Mouse (Mus musculus) embryonic facial prominence, embryonic 12.5 days (tissue): ENCODE measurements around the gene Gabbr2. TPM values are rescaled to one million over a fixed set of nuclear protein-coding genes. Genes with fewer than 3 reads are reported as not detected.

ENCODE experiments used
- ATAC-seq: fragments of 200-750 bp; cut with Nextera tagmentation; 2 replicates; pipeline ENCODE4 v1.8.0; 2017; ENCODE audit not compliant: insufficient number of reproducible peaks, insufficient read depth, low FRiP score, low TSS enrichment
- H3K27ac ChIP-seq: fragments of 300-500 bp; sonication (generic); 2 replicates; pipeline ENCODE4 v1.5.1; 2016; ENCODE audit warnings: mild to moderate bottlenecking
- H3K27me3 ChIP-seq: fragments of 300-500 bp; sonication (generic); 2 replicates; pipeline ENCODE4 v1.6.1; 2016; ENCODE audit warnings: mild to moderate bottlenecking, moderate library complexity
- H3K36me3 ChIP-seq: fragments of 300-500 bp; sonication (generic); 2 replicates; pipeline ENCODE4 v1.6.1; 2016; ENCODE audit warnings: mild to moderate bottlenecking
- H3K4me1 ChIP-seq: fragments of 300-500 bp; sonication (generic); 2 replicates; pipeline ENCODE4 v1.6.1; 2016
- H3K4me2 ChIP-seq: fragments of 300-500 bp; sonication (generic); replicated peaks from 2 replicates; pipeline ENCODE4 v1.6.1; 2016; ENCODE audit warnings: mild to moderate bottlenecking, moderate library complexity
- H3K4me3 ChIP-seq: fragments of 300-500 bp; sonication (generic); 2 replicates; pipeline ENCODE4 v1.5.1; 2016; ENCODE audit warnings: mild to moderate bottlenecking
- H3K9ac ChIP-seq: fragments of 300-500 bp; sonication (generic); 2 replicates; pipeline ENCODE4 v1.6.1; 2016; ENCODE audit warnings: mild to moderate bottlenecking, moderate library complexity
- H3K9me3 ChIP-seq: fragments of 300-500 bp; sonication (generic); 2 replicates; pipeline ENCODE4 v1.6.1; 2016; ENCODE audit warnings: mild to moderate bottlenecking, moderate library complexity
- WGBS: fragments of 180-500 bp; shearing (Covaris S2); methylation state at CpG from one replicate; pipeline ENCODE4 v1.1.7; 2016; 5-methylcytosine and 5-hydroxymethylcytosine counted together
- polyA plus RNA-seq: library from polyadenylated mRNA; unstranded; fragments of >200 nt; fragmentation: Nextera tagmentation; extraction: Ambion mirVana; gene quantifications from 2 replicates; pipeline ENCODE4 v1.2.1, GENCODE M21; 2016

The Gabbr2 gene
- polyA plus RNA-seq, 1 experiment from 2014 or later, result 0.35 TPM

DNA sequence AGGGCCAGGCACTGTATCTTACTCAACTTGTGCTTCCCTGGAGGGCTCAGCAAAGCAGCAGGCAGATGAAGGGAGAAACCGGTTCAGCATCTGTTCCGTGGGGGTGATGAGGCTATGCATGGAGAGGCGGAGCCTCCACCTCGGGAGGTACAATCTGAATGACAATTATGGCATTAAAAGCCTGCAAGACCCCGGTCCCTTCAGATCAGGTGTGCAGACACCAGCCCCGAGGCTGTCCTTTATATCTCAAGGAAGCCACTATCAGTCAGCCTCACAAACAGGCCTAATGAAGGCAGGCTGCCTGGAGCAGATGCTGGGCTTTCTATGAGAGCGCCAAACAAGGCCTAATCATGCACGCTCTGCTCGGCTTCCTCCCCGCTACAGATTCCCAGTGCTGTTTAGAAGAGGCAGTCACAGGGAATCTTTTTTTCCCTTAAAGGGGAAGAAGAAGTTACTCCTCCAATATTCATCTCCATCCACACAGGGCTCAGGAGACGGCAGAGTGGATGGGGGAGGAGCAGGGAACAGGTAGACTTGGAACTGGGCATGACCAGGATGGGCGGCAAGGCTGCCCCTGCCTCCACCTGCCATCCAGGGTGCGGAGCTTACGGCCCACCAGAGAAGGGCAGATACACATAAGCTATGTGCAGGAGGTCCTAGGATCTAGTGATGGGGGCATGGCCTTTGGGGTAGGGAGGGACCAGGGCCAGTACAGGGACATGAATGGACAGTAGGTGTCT lies 244.5 kb downstream of the Gabbr2 start:
- Histone ChIP-seq H3K9ac (no peak overlapping the region), H3K9me3 (no peaks in the 10 kb centered on the region), H3K4me1 (no peaks in the 10 kb centered on the region), H3K36me3 (no peaks in the 10 kb centered on the region), H3K27me3 (no peaks in the 10 kb centered on the region), H3K4me2 (no peak overlapping the region), H3K27ac (no peak overlapping the region), H3K4me3 (no peak overlapping the region)
- no peak for ATAC-seq
- WGBS, result 34% methylated on average over 14 of the region's 14 CpGs

DNA sequence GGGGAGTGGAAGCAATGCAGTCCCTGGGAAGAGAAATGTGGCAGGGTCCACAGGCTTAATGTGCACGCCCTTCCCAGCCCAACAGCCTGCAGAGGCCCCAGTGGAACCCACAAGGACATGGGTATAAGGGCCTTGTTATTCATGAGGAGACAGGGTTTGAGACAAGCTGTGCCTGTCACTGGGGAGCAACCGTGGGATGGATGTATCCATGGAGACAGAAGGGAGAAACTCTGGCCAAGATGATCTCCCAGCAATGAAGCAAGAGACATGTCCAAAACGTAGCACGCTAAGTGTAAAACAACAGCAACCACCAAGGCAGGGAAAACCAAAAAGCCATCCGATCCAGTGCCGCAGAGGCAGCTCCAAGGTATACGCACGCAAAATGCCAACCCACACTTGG lies 246.1 kb downstream of the Gabbr2 start:
- Histone ChIP-seq H3K4me3 (no peak overlapping the region), H3K36me3 (no peaks in the 10 kb centered on the region), H3K4me2 (no peak overlapping the region), H3K4me1 (no peaks in the 10 kb centered on the region), H3K9ac (no peak overlapping the region), H3K9me3 (no peaks in the 10 kb centered on the region), H3K27ac (no peak overlapping the region), H3K27me3 (no peaks in the 10 kb centered on the region)
- 92% methylated on average over 8 of the region's 8 CpGs for WGBS
- ATAC-seq, result no peak

DNA sequence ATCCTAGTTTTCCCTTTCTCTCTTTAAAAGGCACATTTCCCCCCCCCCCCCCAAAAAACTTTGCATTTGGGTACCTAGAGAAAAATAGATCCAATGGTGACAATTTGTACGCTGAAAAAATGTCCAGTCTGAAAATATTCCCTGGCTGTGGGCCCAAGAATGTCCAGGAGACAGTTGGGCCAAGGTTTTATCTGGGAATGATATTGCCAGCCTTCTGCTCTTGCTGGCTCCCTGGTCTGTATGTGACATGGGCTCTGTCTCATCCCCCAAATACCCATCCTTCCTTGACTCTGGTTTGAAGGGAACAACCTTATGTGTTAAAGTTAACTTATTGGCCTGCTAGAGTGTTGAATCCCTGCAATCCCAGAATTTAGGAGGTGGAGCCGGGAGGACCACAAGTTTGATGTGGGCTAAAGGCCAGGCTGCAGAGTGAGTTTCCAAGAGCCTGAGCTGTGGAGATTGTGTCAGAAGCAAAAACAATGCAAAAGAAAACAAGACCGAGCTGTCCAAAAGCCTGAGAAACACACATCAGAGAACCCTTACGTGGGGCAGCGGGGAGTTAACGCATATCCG lies 247.0 kb downstream of the Gabbr2 start:
- Histone ChIP-seq H3K27ac (no peak overlapping the region), H3K9ac (no peak overlapping the region), H3K27me3 (no peaks in the 10 kb centered on the region), H3K4me2 (no peak overlapping the region), H3K9me3 (no peaks in the 10 kb centered on the region), H3K36me3 (no peaks in the 10 kb centered on the region), H3K4me1 (no peaks in the 10 kb centered on the region), H3K4me3 (no peak overlapping the region)
- WGBS, result 81% methylated on average over 7 of the region's 7 CpGs
- ATAC-seq, result no peak

DNA sequence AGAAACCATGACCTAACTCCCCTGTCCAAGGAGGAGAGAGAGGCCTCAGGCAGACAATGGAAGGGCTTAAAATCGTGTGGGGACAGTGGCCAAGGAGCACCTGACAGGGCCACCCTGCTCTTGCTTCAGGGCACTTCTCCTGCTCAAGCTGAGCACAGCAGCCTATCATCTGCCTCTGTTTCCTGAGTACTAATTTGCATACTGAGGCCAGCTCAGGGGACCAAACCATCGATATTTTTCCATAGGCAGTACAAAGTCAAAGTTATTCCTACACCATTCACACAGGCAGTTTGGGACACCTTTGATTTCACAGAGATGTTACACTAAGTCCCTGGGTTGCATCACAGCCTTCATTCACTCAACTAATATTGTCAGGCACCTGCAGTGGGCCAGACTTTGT lies 249.1 kb downstream of the Gabbr2 start:
- Histone ChIP-seq H3K27ac (no peak overlapping the region), H3K36me3 (no peaks in the 10 kb centered on the region), H3K27me3 (no peaks in the 10 kb centered on the region), H3K9ac (no peak overlapping the region), H3K4me3 (no peak overlapping the region), H3K4me1 (no peaks in the 10 kb centered on the region), H3K9me3 (no peaks in the 10 kb centered on the region), H3K4me2 (no peak overlapping the region)
- 20% methylated on average over 2 of the region's 2 CpGs for WGBS
- no peak for ATAC-seq

DNA sequence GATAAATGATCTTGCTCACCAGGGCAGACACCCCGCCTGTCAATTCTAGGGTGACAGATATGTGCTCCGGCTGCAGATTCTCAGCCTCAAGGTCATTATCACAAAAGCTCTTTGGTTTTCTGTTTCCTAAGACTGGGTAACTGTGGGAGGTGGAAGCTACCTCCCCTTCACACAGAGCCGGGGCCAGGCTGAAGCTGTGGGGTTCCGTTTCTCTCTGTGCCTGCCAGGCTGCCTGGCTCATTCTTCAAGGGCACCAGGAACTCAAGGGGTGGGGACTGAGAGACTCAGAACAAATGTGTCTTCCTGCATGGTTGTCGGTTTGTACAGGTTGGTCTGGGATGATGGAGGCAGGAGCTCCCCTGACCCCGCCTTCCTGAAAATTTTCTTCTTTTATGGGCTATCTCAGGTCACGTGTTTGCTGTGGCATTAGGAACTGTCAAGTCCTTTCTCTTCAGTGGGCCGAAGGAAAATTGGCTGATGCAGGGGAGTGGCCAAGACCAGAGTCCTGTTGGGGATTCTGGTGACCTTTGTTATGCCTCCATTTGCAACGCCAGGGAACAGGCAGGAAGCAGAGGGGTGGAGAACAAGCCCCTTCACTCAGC lies 254.7 kb downstream of the Gabbr2 start:
- Histone ChIP-seq H3K9ac (no peak overlapping the region), H3K27me3 (no peaks in the 10 kb centered on the region), H3K27ac (no peak overlapping the region), H3K4me1 (no peaks in the 10 kb centered on the region), H3K4me3 (no peak overlapping the region), H3K36me3 (no peaks in the 10 kb centered on the region), H3K4me2 (no peak overlapping the region), H3K9me3 (no peaks in the 10 kb centered on the region)
- 41% methylated on average over 9 of the region's 9 CpGs for WGBS
- ATAC-seq, result no peak

DNA sequence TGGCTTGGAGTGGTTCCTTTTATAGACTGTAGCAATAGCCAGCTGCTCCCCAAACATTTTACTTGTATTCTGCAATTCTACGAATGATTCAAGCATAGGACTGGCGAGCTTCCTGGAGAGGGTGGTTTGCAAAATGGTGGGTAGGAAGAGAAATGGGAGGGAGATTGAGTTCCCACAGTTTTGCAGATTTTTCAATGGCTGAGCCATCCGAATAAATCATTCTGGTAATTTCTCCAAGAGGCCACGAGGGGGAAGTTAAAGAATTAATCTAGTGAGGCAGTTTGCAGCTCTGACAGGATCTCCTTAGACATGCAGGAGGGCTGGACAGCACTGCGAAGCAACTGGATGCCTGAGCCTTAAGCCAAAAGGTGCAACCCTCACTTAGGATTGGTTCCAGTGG lies 256.8 kb downstream of the Gabbr2 start:
- H3K4me3 ChIP-seq, result no peak overlapping the region
- no peaks in the 10 kb centered on the region for H3K9me3 ChIP-seq
- H3K36me3 ChIP-seq, result no peaks in the 10 kb centered on the region
- H3K4me2 ChIP-seq, result no peak overlapping the region
- H3K27ac ChIP-seq, result no peak overlapping the region
- ATAC-seq, result no peak
- H3K4me1 ChIP-seq, result 0 out of 2 replicates have a peak, but pooled peaks cover under 1% of the 10 kb centered on the region
- no peaks in the 10 kb centered on the region for H3K27me3 ChIP-seq
- no peak overlapping the region for H3K9ac ChIP-seq
- 57% methylated on average over 5 of the region's 5 CpGs for WGBS

DNA sequence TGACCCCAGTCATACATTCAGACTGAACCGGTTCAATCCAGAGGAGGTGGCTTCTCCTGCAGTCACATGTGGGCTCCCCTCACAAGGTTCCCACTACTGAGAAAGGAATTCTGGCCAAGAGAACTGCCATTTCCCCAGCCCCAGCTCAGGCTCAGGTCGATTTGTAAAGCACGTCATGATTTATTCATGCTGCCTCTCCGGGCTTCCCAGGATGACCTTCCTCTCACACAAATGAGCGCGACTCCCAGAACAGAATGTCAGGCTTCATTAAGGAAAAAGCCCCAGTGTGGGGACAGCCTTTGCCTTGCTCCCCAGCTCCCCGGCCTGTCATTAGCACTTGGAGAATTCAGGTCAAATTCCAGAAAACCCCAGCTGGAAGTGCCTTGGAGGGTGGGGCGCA lies 260.1 kb downstream of the Gabbr2 start:
- no peaks in the 10 kb centered on the region for H3K36me3 ChIP-seq
- H3K4me3 ChIP-seq, result no peak overlapping the region
- H3K9ac ChIP-seq, result no peak overlapping the region
- 20% methylated on average over 8 of the region's 8 CpGs for WGBS
- no peak for ATAC-seq
- no peak overlapping the region for H3K27ac ChIP-seq
- no peaks in the 10 kb centered on the region for H3K9me3 ChIP-seq
- H3K4me2 ChIP-seq, result no peak overlapping the region
- H3K4me1 ChIP-seq, result peaks cover 14% of the 10 kb centered on the region
- H3K27me3 ChIP-seq, result no peaks in the 10 kb centered on the region

DNA sequence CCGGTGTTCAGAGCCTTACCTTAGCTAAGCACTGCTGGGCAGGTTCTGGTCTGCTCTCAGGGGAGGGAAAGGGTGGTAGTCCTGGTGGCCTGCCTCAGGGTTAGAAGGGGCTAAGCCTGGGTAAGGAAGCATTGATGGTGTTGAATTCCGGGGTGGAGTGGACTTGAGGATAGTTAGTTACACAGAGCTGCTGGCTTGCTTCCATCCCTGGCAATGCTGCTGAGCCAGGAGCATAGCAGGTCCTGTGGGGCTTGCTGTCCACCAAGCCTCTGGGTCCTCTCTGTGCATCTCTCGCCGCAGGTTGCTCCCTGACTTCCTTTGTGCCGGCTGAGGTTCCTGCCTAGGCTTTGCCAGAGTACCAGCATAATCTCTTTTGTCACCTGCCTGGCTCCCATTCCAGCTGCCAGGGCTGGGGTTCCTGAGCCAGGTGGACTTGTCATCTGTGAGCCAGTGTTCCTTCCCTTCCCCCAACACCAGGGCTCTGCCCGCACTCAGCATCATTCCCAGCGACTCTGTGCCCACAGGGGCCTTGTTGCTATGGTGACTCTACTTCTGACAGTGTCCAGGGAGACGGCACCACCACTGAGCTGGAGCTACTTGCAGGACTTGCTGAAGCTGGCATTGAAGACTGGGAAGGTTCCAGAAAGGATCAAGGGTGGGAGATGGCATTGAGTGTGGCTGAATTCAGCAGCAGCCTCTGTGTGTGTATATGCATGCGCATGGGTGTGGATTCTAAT lies 262.2 kb downstream of the Gabbr2 start:
- no peak for ATAC-seq
- Histone ChIP-seq H3K9ac (no peak overlapping the region), H3K4me2 (no peak overlapping the region), H3K36me3 (no peaks in the 10 kb centered on the region), H3K27me3 (no peaks in the 10 kb centered on the region), H3K4me1 (peaks cover 14% of the 10 kb centered on the region), H3K9me3 (no peaks in the 10 kb centered on the region), H3K4me3 (no peak overlapping the region), H3K27ac (no peak overlapping the region)
- WGBS, result 54% methylated on average over 9 of the region's 9 CpGs

DNA sequence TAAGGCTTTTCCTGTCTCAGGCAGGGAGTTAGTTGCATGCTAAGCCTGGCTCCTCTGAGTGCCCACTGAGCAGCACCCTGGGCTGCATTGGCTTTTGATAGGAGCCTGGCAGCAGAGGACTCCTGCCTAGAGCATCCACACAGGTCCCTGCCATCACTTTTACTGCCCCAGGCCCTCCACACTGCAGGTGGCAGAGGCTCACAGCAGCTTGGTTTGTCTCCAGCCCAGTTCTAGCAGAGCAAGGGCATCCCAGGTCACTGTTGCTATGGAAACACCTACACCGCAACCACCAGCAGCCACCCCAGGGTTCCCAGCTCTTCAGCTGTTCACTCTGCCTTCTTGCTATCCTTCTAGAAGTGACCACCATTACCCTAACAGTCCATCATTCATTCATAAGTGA lies 263.4 kb downstream of the Gabbr2 start:
- no peaks in the 10 kb centered on the region for H3K27me3 ChIP-seq
- ATAC-seq, result no peak

DNA sequence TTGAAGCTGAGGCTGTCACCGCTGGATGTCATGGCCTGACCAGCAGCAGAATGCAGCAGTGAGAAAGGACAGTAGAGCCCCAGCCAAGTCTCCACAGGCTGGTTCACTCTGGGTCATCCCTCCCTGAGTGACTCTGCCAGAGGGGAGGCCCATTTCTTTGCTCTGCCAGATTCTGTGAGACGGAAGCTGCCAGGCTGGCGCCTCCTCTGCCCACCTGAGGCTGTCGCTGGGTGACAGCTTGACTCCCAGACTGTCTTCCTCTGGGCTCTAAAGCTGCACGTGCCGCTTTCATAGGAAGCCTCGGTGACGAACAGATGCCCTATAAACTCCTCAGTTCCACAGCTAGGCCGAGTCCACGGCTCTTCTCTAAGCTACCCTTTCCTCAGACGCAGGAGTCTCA lies 264.5 kb downstream of the Gabbr2 start:
- Histone ChIP-seq H3K4me2 (no peak overlapping the region), H3K9ac (no peak overlapping the region), H3K4me3 (no peak overlapping the region), H3K36me3 (no peaks in the 10 kb centered on the region), H3K9me3 (no peaks in the 10 kb centered on the region), H3K4me1 (peaks cover 14% of the 10 kb centered on the region), H3K27ac (no peak overlapping the region), H3K27me3 (no peaks in the 10 kb centered on the region)
- ATAC-seq, result no peak
- WGBS, result 83% methylated on average over 11 of the region's 11 CpGs

More for the DNA sequence above, 263.4 kb downstream of the Gabbr2 start:
- no peak overlapping the region for H3K4me2 ChIP-seq
- peaks cover 14% of the 10 kb centered on the region for H3K4me1 ChIP-seq
- H3K4me3 ChIP-seq, result no peak overlapping the region
- no peak overlapping the region for H3K9ac ChIP-seq
- no peaks in the 10 kb centered on the region for H3K36me3 ChIP-seq
- 50% methylated on average over 1 of the region's 1 CpGs for WGBS
- no peaks in the 10 kb centered on the region for H3K9me3 ChIP-seq
- H3K27ac ChIP-seq, result no peak overlapping the region

DNA sequence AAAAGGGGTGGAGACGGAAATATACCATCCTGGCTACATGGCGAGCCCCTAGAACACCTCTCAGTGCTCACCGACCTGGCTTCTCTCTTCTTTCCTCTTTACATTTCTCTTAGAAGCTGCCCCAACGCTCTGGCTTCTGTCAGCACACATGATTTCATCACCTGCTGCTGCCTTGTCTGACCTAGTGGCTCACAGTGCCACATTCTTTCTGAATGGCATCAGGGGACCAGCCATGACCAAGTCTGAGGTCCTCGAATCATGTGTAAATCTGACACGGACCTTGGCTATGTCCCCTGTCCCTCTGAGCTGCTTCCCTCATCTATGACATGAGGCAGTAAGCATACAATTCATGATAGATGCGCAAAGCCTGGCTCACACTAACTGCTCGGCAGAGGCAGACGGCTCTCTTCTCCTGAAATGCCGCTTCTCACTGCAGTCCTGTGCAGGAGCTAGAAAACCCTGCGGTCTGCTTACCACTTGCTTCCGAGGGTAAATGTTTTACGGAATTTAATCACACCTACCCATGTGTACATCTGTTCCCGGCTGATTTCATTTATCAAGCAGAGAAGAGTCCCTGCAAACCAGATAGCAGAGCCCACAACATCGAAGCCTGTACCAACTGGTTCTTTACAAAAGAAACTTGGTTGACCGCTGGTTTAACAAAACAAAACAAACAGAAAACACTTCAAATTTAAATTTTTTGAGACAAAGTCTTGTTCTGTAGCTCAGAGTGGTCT lies 270.7 kb downstream of the Gabbr2 start:
- H3K9me3 ChIP-seq, result no peaks in the 10 kb centered on the region
- H3K4me3 ChIP-seq, result no peak overlapping the region
- no peak overlapping the region for H3K27ac ChIP-seq
- WGBS, result 84% methylated on average over 16 of the region's 16 CpGs
- H3K4me1 ChIP-seq, result no peaks in the 10 kb centered on the region
- no peak overlapping the region for H3K4me2 ChIP-seq
- no peak for ATAC-seq
- no peak overlapping the region for H3K9ac ChIP-seq
- no peaks in the 10 kb centered on the region for H3K36me3 ChIP-seq
- 0 out of 2 replicates have a peak, but pooled peaks cover 5% of the 10 kb centered on the region for H3K27me3 ChIP-seq
